Mouse (Mus musculus) neural tube, embryonic 14.5 days (tissue): ENCODE data around the gene Gtpbp8. TPM values are rescaled to one million over a fixed set of nuclear protein-coding genes. Genes with fewer than 3 reads are reported as not detected.

Source experiments
- ATAC-seq: fragments of 200-750 bp; cut with Nextera tagmentation; 2 replicates; pipeline ENCODE4 v1.8.0; 2017; ENCODE audit warnings: low read depth, mild to moderate bottlenecking, moderate TSS enrichment, moderate library complexity
- H3K27ac ChIP-seq: fragments of 300-500 bp; sonication (generic); 2 replicates; pipeline ENCODE4 v1.5.1; 2014; ENCODE audit warnings: low read depth, mild to moderate bottlenecking, control low read depth, low read length, moderate library complexity, mixed read lengths
- H3K27me3 ChIP-seq: fragments of 300-500 bp; sonication (generic); 2 replicates; pipeline ENCODE4 v1.6.1; 2014; ENCODE audit warnings: low read length; ENCODE audit not compliant: control insufficient read depth, insufficient read depth
- H3K36me3 ChIP-seq: fragments of 300-500 bp; sonication (generic); 2 replicates; pipeline ENCODE4 v1.6.1; 2014; ENCODE audit warnings: low read length, mixed read lengths; ENCODE audit not compliant: control insufficient read depth, insufficient read depth
- H3K4me1 ChIP-seq: fragments of 300-500 bp; sonication (generic); 2 replicates; pipeline ENCODE4 v1.6.1; 2014; ENCODE audit warnings: low read length; ENCODE audit not compliant: control insufficient read depth, insufficient read depth
- H3K4me2 ChIP-seq: fragments of 300-500 bp; sonication (generic); 2 replicates; pipeline ENCODE4 v1.6.1; 2014; ENCODE audit warnings: mild to moderate bottlenecking, low read depth, low read length, control low read depth
- H3K4me3 ChIP-seq: fragments of 300-500 bp; sonication (generic); 2 replicates; pipeline ENCODE4 v1.5.1; 2014; ENCODE audit warnings: low read depth, low read length, control low read depth, mixed read lengths
- H3K9ac ChIP-seq: fragments of 300-500 bp; sonication (generic); replicated peaks from 2 replicates; pipeline ENCODE4 v1.6.1; 2014; ENCODE audit warnings: low read depth, mild to moderate bottlenecking, control low read depth, low read length, mixed read lengths
- H3K9me3 ChIP-seq: fragments of 300-500 bp; sonication (generic); 2 replicates; pipeline ENCODE4 v1.6.1; 2016; ENCODE audit warnings: low read length; ENCODE audit not compliant: control insufficient read depth
- WGBS: fragments of 180-500 bp; shearing (Covaris S2); extraction: QIAGEN DNeasy Blood & Tissue Kit; methylation state at CpG from one replicate; pipeline ENCODE4 v1.1.7; 2014; 5-methylcytosine and 5-hydroxymethylcytosine counted together
- polyA plus RNA-seq: library from polyadenylated mRNA; unstranded; fragments of >200 nt; fragmentation: Nextera tagmentation; extraction: Ambion mirVana; gene quantifications from 2 replicates; pipeline ENCODE4 v1.2.1, GENCODE M21; 2014

Gtpbp8 gene
- polyA plus RNA-seq, result 42.3 and 44.9 TPM in 2 replicates

- ATAC-seq, result peak; percentile 97
- Histone ChIP-seq H3K4me1 (peaks cover 11% of the 10 kb centered on the region), H3K36me3 (0 out of 2 replicates have a peak, but pooled peaks cover 6% of the 10 kb centered on the region), H3K9me3 (no peaks in the 10 kb centered on the region), H3K4me3 (peak within 1 kb of the TSS; percentile 64), H3K27me3 (no peaks in the 10 kb centered on the region), H3K9ac (peak within 1 kb of the TSS; percentile 81), H3K27ac (peak within 1 kb of the TSS; percentile 90), H3K4me2 (peak within 1 kb of the TSS; percentile 68)
- WGBS, result under 1% methylated on average over 47 of the region's 47 CpGs
Observed at GRCm38 (mm10) chr16:44745866-44746562, at the start of gene Gtpbp8. Gtpbp8 (minus strand) TSS chr16:44746363.

- H3K36me3 ChIP-seq, result no peaks in the 10 kb centered on the region
- H3K9ac ChIP-seq, result no peak overlapping the region
- no peak for ATAC-seq
- no peaks in the 10 kb centered on the region for H3K9me3 ChIP-seq
- no peaks in the 10 kb centered on the region for H3K27me3 ChIP-seq
- no peak overlapping the region for H3K4me2 ChIP-seq
- no peaks in the 10 kb centered on the region for H3K4me1 ChIP-seq
- H3K27ac ChIP-seq, result no peak overlapping the region
- no peak overlapping the region for H3K4me3 ChIP-seq
Observed at GRCm38 (mm10) chr16:44794416-44794815, 48.3 kb upstream of the Gtpbp8 start.

GRCm38 (mm10) chr16:44786934-44787333 lies 40.8 kb upstream of the Gtpbp8 start:
- 96% methylated on average over 1 of the region's 1 CpGs for WGBS
- Histone ChIP-seq H3K27me3 (no peaks in the 10 kb centered on the region), H3K9ac (no peak overlapping the region), H3K36me3 (no peaks in the 10 kb centered on the region), H3K4me1 (no peaks in the 10 kb centered on the region), H3K4me2 (no peak overlapping the region), H3K9me3 (no peaks in the 10 kb centered on the region), H3K4me3 (no peak overlapping the region), H3K27ac (no peak overlapping the region)
- no peak for ATAC-seq

GRCm38 (mm10) chr16:44780751-44781150 lies 34.6 kb upstream of the Gtpbp8 start:
- Histone ChIP-seq H3K9me3 (no peaks in the 10 kb centered on the region), H3K4me2 (no peak overlapping the region), H3K4me1 (no peaks in the 10 kb centered on the region), H3K4me3 (no peak overlapping the region), H3K36me3 (no peaks in the 10 kb centered on the region), H3K27ac (no peak overlapping the region), H3K27me3 (no peaks in the 10 kb centered on the region), H3K9ac (no peak overlapping the region)
- 76% methylated on average over 4 of the region's 4 CpGs for WGBS
- ATAC-seq, result no peak

- Histone ChIP-seq H3K27ac (no peak overlapping the region), H3K4me3 (no peak overlapping the region), H3K4me2 (no peak overlapping the region), H3K9me3 (no peaks in the 10 kb centered on the region), H3K9ac (no peak overlapping the region), H3K36me3 (no peaks in the 10 kb centered on the region), H3K4me1 (no peaks in the 10 kb centered on the region), H3K27me3 (no peaks in the 10 kb centered on the region)
- no peak for ATAC-seq
- WGBS, result 95% methylated on average over 5 of the region's 5 CpGs
Observed at GRCm38 (mm10) chr16:44779494-44779893, 33.3 kb upstream of the Gtpbp8 start.

GRCm38 (mm10) chr16:44778538-44779147 lies 32.5 kb upstream of the Gtpbp8 start:
- H3K4me3 ChIP-seq, result no peak overlapping the region
- H3K9me3 ChIP-seq, result no peaks in the 10 kb centered on the region
- H3K9ac ChIP-seq, result no peak overlapping the region
- ATAC-seq, result no peak
- H3K36me3 ChIP-seq, result no peaks in the 10 kb centered on the region
- H3K4me2 ChIP-seq, result no peak overlapping the region
- no peaks in the 10 kb centered on the region for H3K27me3 ChIP-seq
- WGBS, result 82% methylated on average over 17 of the region's 17 CpGs
- H3K27ac ChIP-seq, result no peak overlapping the region
- no peaks in the 10 kb centered on the region for H3K4me1 ChIP-seq

- Histone ChIP-seq H3K4me2 (no peak overlapping the region), H3K9ac (no peak overlapping the region), H3K4me1 (no peaks in the 10 kb centered on the region), H3K9me3 (no peaks in the 10 kb centered on the region), H3K36me3 (no peaks in the 10 kb centered on the region), H3K27me3 (no peaks in the 10 kb centered on the region), H3K4me3 (no peak overlapping the region), H3K27ac (no peak overlapping the region)
- no peak for ATAC-seq
- 91% methylated on average over 6 of the region's 6 CpGs for WGBS
Observed at GRCm38 (mm10) chr16:44774201-44774600, 28.0 kb upstream of the Gtpbp8 start.

- Histone ChIP-seq H3K9me3 (no peaks in the 10 kb centered on the region), H3K27me3 (no peaks in the 10 kb centered on the region), H3K9ac (no peak overlapping the region), H3K36me3 (no peaks in the 10 kb centered on the region), H3K4me2 (no peak overlapping the region), H3K4me1 (no peaks in the 10 kb centered on the region), H3K27ac (no peak overlapping the region), H3K4me3 (no peak overlapping the region)
- ATAC-seq, result no peak
- 86% methylated on average over 3 of the region's 3 CpGs for WGBS
Observed at GRCm38 (mm10) chr16:44773673-44774072, 27.5 kb upstream of the Gtpbp8 start.

- H3K9me3 ChIP-seq, result no peaks in the 10 kb centered on the region
Observed at GRCm38 (mm10) chr16:44772577-44772976, 26.4 kb upstream of the Gtpbp8 start.

More at GRCm38 (mm10) chr16:44772577-44772976, 26.4 kb upstream of the Gtpbp8 start:
- Histone ChIP-seq H3K36me3 (no peaks in the 10 kb centered on the region), H3K27me3 (no peaks in the 10 kb centered on the region), H3K4me1 (no peaks in the 10 kb centered on the region), H3K4me2 (no peak overlapping the region), H3K27ac (no peak overlapping the region), H3K4me3 (no peak overlapping the region), H3K9ac (no peak overlapping the region)
- no peak for ATAC-seq
- 74% methylated on average over 6 of the region's 6 CpGs for WGBS
